Mouse (Mus musculus) CH12F3 (cell line): Measurements from ENCODE around the gene Atp6v0b.

Experiments
- in situ Hi-C: fragments of 300-500 bp; cut with MboI; formaldehyde crosslinking; loops from 2 replicates; pipeline ENCODE4 v1.14.3; 2020; ENCODE audit warnings: low sequenced_read_pairs

The Atp6v0b gene

DNA sequence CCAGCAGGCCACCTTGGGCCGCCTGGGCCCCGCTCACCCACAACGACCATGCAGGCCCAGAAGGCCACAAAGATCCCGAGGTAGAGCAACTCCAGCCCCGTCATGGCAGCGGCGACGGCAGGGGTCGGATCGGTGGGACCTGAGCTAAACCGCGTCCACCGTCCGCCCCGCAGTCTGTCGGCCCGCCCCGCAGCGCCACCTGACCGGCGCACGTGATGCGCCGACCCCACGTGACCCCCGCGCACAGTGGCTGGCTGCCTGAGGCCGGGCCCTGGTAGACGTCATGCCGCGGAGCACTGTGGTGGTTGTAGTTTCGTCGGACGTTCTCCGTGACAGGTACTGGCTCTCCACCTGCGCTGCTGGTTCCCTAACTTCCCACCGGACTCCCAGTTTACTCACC lies at the start of gene Atp6v0b:
Gene Atp6v0b, minus strand, starts transcription at position 201 of the 400 bp plus-strand sequence.
- in situ Hi-C loops, result no loop called here

DNA sequence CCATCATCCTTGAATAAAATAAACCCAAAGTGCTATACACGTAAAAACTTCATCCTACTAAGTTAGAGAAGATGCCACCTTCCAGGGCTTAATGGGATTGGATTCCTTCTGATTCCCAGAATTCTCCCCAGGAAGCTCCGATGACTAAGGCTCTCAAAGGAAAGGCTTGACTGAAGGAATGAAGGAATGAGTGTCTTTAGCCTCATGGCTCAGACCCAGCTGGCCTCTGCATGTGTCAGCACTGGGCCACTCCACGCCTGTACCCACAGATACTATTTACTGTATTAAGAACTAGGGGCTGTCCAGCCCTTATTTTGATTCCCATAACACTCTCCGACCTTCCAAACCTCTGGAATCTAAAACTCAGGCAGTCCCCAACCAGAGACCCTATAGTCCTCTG lies 46.9 kb upstream of the Atp6v0b start:
- in situ Hi-C loops, result loop anchor here (25.0 kb wide), 1 partner anchor 353 kb away; the partner anchor contains the start of gene Ptprf

DNA sequence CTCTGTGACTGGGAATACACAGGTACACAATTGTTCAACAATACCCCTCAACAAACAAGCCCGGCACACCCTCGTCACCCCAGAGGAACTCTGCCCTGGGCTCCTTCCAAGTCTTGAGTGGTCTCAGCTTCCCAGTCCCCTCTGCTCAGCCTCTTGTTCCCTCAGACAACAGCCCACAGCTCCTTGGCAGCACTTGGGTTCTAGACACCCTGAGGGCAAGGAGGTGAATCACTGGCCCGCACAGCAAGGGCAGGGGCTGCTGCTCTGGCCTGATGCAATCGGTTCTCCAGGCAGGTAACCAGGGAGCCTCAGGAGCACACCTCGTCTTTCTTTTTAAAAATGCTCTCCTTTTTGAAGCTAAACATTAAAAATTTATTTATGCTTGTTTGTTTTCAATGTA lies 46.1 kb upstream of the Atp6v0b start:
- in situ Hi-C loops, result loop anchor here (25.0 kb wide), 1 partner anchor 354 kb away; the partner anchor contains the start of gene Ptprf

DNA sequence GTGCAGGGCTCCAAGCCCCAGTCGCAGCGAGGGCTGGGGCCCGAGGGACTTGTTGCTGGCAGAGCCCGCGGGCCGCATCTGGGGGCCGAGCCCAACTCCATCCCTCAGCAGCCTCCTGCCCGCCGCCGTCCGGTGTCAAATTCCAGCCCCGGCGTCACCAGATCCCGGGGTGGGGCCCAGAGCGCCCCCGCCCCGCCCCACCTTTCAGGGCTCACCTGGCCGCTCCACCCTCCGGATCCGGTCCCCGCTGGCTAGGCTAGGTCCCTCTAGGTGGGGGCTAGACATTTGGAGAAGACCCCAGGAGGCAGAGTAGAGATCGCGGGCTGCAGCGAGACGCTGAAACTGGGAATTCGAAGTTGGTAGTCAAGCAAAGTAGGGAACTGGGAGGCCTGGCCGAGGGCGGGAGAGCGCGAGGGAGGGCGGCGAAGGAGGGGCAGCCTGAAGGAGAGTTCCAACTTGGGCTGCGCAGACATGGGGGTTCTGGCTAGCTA lies 42.3 kb upstream of the Atp6v0b start, which contains the start of gene Artn:
Gene Artn, minus strand, starts transcription at position 373 of the 491 bp plus-strand sequence.
- in situ Hi-C loops, result loop anchor here (5.0 to 25.0 kb wide), 2 partner anchors 153 to 358 kb away; partner anchors contain the start of gene Ptprf

DNA sequence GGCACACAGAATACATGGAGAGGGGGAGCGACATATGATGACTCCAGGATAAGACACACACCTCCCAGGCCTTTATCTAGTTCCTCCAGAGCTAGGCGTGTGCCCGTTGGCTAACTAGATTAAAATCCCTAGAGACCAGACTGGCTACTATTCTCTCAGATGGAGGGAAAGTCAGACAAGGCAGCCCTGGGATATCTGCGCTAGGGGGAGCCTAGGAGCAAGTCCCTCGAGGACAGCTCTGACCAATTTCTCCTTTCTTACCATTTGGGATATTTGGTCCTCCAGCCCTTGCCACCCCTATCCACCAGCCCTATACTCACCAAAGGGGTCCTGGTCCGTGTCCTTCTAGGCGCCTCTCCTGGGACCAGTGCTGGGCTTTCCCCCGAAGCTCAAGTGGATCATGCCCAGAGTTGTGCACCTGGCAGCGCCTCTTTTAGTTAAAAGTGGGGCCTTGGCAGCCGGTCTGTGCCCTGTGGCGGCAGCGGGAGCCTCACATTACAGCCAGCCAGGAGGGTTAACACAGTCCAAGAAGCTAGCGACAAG lies 41.6 kb upstream of the Atp6v0b start:
- in situ Hi-C loops, result loop anchor here (5.0 to 25.0 kb wide), 2 partner anchors 154 to 359 kb away; partner anchors contain the start of gene Ptprf

DNA sequence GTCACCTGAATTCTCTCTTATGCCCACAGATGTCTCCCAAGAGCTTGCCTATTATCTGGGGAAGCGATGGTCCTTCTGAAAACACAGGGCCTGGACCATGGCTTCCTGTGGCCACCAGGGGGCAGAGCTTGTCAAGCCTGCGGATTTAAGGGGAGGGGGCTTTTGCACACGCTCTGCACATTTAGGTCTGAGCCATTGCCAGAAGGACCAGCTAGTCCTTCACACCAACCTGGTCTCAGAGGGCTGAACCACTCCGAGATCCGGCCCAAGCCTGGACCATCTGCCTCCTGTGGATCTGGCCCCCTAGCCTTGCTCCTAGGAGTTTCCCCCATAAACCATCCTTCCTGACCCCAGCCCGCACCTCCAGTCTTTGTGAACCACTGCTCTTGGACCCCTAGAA lies 41.1 kb upstream of the Atp6v0b start:
- in situ Hi-C loops, result loop anchor here (5.0 to 25.0 kb wide), 2 partner anchors 154 to 359 kb away; partner anchors contain the start of gene Ptprf

DNA sequence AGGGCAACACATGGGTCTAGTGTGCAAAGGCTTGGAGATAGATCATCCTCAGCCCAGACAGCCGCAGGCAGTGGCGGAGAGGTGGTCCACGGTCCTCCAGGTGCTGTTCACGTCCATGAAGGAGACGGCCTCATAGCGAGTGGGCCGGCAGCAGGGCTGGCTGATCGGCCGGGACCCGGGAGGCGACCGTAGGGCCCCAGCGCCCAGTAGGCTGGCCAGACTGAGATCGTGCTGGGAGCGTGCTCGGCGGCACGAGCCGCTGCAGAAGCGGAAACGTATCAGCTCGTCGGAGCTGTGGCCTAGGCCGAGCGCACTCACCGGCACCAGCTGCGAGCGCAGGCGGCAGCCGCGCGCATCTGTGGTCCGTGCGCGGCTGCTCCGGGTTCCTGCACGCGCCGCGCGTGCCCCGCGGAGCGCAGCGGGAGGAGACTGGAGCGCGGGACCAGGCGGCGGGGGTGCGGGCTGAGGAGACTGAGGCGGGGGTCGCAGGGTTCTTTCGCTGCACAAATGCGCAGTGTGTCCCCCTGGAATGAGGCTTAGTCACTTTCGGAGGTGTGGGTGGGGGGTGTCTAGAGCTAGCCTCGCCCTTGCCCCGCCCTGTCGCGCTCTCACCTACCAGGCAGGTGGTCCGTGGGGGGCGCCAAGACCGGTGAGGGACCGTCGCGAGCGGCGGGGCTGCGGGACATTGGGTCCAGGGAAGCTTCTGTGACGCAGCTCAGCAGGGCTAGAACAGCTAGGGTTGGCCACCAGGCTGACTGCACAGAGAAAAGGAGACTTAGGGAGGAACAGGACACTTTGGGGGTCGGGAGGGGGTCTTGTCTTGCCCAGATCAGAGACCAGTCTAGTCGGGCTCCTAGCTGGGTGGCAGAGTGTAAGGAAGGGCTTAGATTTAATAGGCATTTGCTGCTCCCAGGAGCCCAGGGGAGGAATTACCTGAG lies 39.7 kb upstream of the Atp6v0b start:
- in situ Hi-C loops, result loop anchor here (5.0 to 25.0 kb wide), 2 partner anchors 155 to 360 kb away; partner anchors contain the start of gene Ptprf

DNA sequence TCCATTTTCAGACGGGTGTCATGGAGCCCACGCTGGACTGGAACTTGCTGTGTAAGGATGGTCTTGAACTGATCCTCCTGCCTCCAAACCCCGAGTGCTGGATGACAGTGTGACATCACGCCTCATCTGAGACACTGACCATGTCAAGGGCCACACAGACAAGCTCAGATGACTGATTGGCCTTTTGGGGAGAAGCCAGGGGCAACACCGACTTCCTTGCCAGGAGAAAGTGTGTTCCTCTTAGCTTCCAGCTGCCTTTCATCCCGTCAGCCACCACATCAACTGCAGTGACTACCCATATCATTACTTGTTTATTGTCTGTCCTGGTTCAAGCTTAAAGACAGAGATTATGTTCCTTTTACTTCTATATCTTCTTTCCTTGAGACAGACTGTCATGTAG lies 37.8 kb upstream of the Atp6v0b start:
- in situ Hi-C loops, result loop anchor here (5.0 to 25.0 kb wide), 2 partner anchors 157 to 362 kb away; partner anchors contain the start of gene Ptprf

DNA sequence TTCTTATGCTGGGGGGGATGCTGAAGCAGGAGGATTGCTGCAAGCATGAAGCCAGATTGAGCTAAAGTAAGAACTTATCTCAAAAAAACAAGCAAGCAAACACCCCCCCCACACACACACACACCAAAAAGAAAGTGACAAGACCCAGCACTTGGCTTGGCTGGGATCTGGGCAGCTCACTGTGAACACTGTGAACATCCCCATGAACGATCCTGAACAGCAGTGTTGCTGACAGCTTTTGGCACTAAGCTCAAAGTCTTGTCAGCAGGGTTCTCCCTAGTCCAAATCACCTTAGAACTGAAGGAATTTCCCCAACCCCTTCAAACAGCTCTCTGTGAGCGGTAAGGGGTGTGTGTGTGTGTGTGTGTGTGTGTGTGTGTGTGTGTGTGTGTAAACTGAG lies 36.3 kb upstream of the Atp6v0b start:
- in situ Hi-C loops, result no loop called here

DNA sequence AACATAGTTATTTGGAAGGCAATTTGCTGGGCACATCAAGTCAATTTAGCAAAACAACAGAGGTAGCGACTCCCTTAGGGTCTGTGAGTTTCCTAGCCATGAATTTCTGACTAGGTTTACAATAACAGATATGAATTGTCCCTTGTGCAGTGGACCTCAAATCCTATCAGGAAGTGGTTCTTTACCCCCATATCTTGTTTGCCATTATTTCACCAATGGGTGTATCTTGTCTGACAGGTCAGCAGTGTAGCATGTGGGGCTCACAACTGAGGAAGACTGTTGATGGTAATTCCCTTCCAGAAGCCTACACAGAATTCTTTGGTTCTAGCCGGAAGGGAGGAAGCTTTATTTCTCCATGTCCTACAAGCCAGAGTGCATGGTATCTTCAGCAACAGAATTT lies 34.2 kb upstream of the Atp6v0b start:
- in situ Hi-C loops, result no loop called here

DNA sequence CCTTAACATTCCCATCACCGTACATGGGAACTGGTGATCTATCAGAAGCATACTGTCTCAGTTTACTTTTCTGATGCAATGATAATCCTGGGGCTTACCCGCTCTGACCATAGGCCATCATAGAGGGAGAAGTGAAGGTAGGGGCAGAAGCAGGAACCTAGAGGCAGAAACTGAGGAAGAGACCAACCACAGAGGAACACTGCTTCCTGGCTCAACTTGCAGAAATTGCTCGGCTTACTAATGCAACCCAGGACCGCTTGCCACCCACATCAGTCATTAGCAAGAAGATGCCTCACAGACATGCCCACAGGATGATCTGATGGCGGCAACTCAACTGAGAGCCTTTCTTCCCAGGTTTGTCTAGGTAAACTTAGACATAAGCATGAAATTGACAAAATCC lies 31.6 kb upstream of the Atp6v0b start:
- in situ Hi-C loops, result no loop called here

DNA sequence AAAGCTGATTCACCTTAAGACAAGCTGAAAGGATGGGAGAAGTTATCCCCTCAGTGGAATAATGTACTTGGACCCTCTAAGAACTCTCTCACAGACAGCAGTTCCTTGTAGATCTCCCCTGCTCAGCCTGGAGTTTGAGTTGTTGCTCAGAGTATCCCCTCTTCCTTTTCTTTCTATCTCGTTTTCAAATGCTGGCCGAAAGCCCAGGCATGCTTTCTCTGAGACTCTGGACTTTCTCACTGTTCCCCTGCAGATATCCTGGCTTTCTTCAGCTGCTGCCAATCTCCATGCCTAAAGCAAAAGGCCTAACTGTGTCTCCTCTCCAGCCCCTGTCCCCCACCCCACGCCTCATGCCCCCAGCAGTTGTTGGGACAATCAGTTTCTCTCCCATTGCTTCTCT lies 31.1 kb upstream of the Atp6v0b start:
- in situ Hi-C loops, result no loop called here

DNA sequence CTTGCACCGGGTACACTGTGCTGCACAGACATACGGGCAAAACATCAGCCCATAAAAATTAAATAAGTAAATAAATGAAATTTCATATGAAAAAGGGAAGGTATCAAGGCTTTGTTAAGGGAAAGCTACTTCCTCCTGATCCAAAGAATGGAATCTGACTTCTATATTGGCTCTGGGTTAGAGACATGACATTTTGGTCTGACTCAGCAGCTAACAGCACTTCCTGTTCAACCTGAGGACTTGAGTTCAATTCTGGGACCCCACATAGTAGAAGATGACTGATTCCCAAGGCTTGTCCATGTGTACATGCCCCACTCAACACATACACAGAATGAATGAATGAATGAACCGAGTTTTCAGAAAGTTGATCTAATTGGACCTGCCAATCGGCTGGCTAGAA lies 30.7 kb upstream of the Atp6v0b start:
- in situ Hi-C loops, result no loop called here

DNA sequence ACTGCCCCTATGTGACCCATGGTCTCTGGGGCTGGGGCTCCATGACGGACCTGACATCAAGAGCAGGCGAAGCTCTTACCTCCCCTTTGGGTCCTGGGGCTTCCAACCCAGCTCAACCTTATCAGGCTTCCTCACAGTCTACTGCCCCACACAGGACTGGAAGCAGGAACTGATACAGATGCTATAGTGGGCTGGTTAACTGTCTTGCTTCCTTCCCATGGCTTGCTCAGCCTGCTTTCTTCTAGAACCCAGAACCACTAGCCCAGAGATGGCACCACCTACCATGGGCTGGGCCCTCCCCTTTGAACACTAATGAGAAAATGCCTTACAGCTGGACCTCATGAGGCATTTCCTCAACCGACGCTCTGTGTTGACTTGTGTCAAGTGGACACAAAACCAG lies 30.3 kb upstream of the Atp6v0b start:
- in situ Hi-C loops, result no loop called here

DNA sequence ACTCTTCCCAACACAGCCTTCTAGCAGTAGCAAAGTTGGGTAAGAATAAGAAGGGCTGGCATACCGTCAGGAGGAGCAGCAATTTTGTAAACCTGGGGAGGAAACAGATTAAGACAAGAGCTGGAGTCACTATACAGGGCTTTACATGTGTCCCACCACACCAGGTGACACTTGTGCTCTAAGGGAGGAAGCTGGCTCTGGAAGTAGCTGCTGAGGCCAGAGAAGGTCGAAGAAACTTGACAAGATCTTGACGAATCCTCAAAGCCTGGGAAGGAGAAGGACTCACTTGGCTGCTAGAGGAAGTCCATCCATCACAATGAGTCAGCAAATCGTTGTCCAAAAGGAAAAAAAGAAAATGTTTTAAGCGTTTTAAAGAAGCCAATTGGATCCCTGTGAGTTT lies 29.3 kb upstream of the Atp6v0b start:
- in situ Hi-C loops, result no loop called here

DNA sequence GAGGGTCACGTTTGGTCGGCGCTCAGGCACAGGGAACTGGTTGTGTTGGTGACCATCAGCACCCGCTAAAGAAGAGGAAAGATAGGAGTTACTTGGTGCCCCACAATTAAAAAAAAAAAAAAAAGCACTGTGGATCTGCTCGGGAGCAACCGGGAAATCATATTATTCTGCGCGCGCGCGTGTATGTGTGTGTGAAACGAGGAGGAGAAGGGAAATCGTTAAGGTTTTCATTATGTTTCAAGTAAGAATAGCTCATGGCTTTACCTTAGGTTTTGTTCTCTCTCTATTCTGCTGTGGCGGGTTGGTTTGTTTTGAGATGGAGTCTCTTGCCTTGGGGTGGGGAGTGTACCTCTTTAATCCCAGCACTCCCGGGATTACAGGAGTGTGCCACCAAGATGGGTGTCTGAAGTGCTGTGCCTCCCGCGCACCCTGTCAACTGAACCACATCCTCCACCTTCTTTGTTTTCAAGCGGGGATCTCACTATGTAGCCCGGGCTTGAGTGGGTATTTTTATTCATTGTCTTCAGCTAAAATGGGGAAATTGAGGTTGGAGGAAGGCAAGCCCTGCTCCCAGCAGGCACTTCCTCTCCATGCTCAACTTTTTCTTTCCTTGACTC lies 28.5 kb upstream of the Atp6v0b start:
- in situ Hi-C loops, result no loop called here

DNA sequence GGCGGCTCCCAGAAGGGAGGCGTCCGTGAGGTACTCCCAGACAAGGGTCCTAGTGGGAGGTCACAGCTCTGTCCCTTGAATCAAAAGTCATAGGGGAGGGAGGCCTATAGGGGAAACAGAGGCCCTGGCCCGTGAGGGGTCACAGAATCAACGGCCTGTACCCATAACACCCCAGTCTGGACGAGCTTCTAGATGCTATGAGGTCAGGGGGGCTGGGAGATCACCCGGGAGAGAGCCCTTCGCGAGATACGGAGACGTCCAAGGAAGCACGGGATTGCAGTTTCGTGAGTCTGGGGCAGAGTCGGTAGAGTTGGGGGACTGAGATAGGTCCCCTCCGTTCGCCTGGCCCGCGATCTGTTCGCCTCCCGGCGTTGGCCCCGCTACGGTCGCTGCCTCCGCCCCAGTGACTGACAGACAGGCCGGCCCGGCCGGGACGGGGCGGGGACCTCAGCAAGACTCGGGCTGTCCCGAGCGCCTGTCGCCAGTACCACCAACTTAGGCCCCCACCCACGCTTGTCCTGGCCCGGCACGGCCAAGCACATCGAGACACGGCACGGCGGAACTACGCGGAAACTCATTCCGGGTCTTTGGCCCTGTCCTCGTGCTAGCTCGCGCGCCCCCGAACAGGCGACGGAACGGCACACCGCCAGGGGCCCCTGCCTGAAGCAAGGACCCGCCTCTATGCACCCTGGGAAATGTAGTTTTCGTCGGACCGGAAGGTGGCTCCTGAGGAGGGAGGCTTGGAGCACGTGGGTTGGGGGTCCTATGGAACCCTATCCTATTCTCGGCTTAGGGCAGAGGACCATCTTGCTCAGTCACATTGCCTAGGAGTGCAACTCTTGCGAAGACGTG lies 27.7 kb upstream of the Atp6v0b start, which contains the start of gene Ipo13:
Gene Ipo13, minus strand, starts transcription at position 409 of the 852 bp plus-strand sequence.
- in situ Hi-C loops, result no loop called here

DNA sequence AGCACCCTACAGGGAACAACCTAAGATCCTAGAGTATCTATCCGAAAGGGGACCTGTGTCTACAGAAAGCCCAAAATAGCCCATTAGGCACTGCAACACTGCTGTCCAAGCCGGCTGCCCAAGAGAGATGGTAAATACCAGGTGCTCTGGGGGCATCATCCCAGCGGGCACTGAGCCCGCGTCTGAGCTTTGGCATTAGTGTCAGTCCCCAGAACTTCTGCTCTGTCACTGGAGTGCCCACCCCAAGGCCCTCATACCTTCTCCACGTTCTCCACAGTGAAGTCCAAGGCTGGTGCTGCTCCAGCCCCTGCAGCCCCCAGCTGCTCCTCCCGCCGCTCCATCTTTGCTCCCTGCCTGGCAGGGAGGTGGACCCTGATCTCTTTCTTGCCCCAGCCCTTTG lies 26.9 kb upstream of the Atp6v0b start:
- in situ Hi-C loops, result no loop called here

DNA sequence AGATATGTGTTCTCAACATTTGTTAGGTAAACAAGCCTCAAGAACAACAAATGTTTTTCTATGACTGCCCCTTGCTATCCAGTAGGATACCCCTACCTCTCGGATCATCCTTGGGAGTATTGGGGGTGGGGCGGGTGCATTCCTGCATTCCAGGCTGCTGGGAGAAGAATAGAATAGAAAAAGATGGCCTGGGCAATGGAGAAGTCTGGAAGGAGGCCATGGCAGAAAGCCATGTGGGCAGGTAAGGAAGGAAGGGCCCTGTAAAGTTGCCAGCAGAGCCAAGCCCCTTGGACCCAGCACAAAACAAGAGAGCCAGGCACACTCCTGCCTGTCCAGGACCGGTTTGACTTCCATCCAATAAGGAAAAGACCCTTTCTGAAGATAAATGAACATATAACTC lies 26.3 kb upstream of the Atp6v0b start:
- in situ Hi-C loops, result no loop called here

DNA sequence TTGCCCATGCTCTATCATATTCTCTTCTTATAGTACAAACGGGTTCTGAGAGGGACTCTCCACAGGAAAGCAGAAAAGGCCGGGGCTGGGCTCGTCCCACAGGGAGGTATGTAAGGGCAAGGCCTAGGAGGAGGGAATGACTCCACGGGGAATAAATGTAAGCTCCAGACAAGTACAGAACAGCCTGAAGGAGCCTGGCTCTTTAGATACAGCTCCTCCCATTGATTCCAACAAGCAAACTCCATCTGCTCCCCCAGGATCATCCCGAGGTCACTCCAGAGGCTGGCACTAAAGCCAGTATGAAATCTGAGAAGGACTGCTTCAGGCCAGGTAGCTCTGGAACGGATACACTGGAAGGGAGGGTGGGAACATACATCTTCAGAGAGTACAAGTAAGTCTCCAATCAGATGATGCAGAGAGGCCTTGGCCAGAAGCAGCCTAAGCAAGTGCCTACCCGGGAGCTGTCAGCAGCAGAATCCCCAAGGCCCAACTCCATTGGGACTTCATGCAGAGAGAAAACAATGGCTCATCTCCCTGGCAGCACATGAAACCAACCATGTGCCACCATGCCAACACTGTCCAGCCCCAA lies 25.6 kb upstream of the Atp6v0b start:
- in situ Hi-C loops, result no loop called here
